Mouse (Mus musculus): ENCODE results near the gene Mief1.

DNA sequence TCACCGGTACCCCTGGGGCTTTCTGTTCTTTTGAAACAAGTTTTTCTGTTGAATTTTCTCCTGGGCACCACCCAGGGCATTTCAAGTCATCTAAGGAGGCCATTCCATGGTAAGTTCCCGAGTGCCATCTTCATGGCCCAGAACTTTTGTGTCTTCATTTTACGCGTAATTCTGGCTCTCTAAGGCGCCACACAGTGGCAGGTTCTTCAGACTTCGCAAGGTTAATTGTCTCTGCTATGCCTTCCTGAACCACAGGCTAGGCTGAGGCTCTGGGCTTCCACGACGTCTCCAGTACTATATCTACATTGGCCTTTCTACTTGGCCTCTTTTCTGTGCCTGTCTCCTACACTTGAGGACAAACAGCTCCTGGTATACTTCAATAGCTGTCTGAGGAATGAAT is 12.8 kb upstream of the Mief1 start:
- TF ChIP-seq GATA1 (IDR thresholded peaks at IDR 0.05; ENCODE audit: low read length) (no peak), TAL1 (IDR thresholded peaks at IDR 0.05; ENCODE audit: low read length) (no peak)

All from erythroblast, embryonic 14.5 days (primary cell).